Mouse (Mus musculus) embryo, embryonic 11.5 days (tissue): ENCODE results near the gene Rtn4rl1.

Source experiments
- DNase-seq: peaks from one replicate; pipeline ENCODE4 v3.0.0-alpha.2; 2012; ENCODE audit warnings: low read depth, low spot score

The Rtn4rl1 gene

DNA sequence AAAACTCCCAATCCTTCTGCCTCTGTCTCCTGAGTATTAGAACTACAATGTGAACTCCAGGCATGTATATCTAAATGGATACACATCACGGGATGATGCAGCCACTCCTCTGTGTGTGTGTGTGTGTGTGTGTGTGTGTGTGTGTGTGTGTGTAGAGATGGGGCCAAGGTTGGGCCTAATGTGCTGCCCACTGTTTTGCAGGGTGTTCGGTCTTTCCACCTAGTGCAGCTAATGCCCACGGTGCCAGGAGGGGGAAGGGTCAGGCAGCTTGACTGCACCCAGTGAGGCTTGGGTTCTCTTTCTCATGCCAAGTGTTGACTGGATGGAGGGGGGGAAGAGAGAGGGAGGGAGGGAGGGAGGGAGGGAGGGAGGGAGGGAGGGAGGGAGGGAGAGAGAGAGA, 19.3 kb downstream of the Rtn4rl1 start:
- no peak for DNase-seq

DNA sequence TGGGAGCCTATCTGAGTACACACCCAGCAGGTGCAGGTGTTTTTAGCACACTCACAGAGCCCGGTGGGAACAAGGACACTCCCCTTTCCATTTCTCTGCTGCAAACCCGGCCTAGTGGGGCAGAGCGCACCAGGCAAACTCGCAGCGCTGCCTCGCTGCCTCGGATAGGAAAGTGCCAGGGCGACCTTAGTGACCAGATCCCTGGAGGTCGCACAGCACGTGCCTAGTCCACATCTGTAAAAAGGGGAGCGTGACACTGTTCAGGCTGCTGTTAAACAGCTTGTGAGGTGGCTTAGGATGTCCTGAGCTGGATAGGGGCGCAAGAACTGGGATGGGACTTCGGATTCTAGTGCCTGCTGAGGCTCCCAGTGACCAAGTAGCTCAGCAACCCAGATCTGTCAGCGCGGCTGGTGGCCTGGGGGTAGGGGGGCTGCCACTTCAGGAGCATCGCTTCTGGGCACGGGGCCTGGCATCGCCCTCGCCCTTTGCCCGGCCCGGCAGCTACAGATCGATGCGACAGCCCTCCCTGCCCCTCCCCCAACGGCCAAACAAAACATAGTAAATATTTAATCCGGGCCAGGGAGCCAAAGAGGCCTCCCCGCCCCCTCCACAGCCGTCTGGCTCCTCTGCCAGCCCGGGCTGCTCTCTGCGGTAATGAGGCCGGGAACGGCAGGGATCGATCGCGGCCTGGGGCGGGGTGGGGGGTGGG, 19.9 kb downstream of the Rtn4rl1 start:
- DNase-seq: no peak

GRCm38 (mm10) chr11:75214081-75214950, 20.7 kb downstream of the Rtn4rl1 start:
- no peak for DNase-seq

GRCm38 (mm10) chr11:75220115-75220514, 26.5 kb downstream of the Rtn4rl1 start:
- DNase-seq: no peak

DNA sequence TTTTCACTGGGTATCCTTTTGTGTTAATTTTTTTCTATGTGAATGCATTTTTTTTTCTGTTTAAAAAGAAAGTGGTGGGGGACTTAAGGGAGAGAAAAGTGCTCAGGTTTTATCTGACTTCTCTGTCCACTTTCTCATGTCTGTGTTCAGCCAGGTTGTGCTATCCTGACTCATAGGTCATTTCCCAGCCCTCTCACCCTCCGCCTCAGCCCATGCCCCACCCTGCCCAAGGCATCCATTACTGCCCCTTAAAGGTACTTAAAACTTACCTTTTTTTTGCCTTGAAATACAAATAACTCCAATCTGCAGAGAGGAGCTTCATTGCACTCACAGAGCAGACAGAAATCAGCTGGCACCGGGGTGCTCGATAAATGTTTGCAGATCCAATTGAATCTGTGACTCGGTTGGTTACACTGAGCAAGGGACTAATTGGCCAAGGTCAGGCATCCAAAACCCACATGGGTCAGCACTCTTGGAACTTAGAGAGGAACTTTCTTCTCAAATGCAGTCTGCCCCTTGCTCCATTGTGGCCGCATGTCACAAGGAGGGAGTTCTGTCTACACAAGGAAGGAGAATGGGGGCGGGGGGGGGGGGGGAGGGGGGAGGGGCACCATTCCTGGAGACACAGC, 27.0 kb downstream of the Rtn4rl1 start:
- DNase-seq: no peak

DNA sequence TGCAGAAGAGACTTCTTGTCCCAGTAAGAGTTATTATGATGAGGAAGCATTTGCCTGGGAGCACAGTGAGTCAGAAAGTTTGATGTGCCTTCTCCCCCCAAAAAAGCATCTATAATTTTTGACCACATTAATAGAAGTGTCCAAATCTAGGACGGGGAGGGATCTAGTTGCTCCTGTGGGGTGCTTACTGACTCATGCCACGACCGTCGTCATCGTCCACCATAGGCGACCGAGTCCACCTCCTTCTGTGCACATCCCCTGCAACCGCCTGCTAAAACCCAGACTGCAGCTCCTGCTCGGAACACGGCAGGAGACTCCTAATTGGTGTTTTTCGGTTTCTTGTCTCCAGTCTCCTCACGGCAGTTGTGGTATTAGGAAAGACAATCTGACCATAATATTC, 30.5 kb downstream of the Rtn4rl1 start:
- no peak for DNase-seq

DNA sequence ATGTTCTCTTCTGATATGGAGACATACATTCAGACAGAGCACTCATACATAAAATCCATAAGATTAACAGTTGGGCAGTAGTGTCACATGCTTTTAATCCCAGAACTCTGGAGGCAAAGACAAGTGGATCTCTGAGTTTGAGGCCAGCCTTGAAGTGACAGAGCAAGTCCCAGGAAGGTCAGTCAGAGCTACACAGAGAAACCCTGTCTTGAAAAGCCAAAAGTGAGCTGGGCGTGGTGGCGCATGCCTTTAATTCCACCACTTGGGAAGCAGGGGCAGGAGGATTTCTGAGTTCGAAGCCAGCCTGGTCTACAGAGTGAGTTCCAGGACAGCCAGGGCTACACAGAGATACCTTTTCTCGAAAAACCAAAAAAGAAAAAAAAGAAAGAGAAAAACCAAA, 31.3 kb downstream of the Rtn4rl1 start:
- no peak for DNase-seq

DNA sequence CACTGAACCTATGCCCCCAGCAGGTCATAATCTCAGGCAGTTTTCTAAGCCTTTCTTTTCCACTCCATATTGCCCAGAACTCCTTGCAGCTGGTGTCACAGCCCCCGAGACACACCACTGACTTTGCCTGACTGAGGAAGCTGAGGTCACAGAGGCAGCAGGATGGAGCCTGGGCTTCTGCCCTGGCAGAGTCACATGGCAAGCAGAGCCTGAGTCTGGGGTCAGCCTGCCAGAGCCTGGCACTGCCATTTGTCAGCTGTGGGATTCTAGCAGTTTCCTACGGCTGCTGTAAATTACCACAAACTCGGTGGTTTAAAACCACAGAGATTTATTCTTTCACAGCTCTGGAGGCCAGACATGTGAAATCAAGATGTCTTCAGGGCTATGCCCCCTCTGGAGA, 34.0 kb downstream of the Rtn4rl1 start:
- DNase-seq: no peak

DNA sequence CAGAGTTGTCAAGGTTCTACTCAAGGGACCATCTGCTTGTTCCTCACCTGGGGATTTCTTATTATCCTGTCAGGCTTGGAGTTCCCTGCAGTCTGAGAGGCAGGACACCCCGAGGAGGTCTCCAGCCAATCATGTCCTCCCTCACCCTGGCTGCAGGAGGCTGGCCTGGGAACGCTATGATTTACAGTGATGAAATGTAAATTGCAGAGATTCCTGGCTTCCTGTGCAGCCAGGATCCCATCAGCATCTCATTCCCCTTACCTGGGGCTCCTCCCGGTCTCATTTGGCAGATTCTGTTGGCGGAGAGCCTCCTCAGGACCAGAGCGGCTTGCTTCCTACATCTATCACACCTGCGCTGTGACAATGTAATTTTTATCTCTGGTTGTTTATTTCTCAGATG, 35.7 kb downstream of the Rtn4rl1 start:
- no peak for DNase-seq

- no peak for DNase-seq
Measured at GRCm38 (mm10) chr11:75230272-75230760, 36.7 kb downstream of the Rtn4rl1 start.

- no peak for DNase-seq
Measured at GRCm38 (mm10) chr11:75231756-75232155, 38.2 kb downstream of the Rtn4rl1 start.

- no peak for DNase-seq
Measured at GRCm38 (mm10) chr11:75232434-75232833, 38.9 kb downstream of the Rtn4rl1 start.

DNA sequence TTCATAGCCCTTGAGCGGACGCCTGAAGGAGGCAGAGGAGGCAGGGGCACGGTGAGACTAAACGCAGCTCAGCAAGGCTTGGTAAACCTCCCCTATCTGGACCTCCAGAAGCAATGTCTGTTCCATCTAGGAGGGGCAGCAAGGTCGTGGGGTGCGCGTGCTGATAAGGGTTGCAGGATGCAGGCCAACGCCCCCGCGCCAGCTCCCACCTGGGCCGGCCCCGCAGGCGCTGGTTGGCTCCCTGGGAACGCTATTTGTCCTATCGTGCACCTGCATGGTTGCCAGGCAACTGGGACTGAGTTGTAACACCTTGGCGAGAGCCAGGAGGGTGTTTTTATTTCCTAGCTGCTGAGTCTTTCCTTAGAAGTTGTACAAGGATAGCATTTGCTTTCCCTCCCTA, 41.2 kb downstream of the Rtn4rl1 start:
- no peak for DNase-seq

DNA sequence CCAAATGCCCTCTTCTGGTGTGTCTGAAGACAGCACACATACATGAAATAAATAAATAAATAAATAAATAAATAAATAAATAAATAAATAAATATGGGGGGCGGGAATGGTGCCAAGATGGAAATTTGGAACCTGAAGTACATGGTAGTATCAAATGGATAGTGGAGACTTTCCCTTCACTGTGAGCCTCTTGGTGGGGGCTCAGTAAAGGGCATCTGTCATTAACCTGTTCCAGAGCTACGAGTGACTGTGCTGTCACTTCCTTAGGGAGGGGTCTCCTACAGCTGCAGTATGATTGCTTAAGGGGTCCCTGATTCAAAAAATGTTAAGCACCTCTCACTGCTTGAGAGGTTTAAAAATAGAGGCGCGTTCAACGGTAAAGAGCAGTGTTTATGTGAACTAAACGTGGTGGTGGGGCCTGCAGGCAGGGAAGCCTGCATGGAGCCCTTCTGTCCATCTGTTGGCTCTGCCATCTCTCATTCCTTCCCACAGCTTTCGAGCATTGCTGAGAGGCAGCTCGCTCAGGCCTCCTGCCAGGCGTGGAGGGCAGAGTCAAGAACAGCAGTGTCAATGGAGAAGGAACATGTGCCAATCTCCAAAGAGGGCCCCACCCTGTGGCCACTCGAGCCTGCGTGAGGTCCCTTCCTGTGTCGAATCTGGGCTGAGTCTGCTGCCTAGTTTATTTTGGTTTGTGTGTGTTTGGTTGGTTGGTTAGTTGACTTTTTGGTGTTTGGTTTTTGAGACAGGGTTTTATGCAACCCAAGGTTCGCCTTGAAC, 46.8 kb downstream of the Rtn4rl1 start:
- DNase-seq: no peak

DNA sequence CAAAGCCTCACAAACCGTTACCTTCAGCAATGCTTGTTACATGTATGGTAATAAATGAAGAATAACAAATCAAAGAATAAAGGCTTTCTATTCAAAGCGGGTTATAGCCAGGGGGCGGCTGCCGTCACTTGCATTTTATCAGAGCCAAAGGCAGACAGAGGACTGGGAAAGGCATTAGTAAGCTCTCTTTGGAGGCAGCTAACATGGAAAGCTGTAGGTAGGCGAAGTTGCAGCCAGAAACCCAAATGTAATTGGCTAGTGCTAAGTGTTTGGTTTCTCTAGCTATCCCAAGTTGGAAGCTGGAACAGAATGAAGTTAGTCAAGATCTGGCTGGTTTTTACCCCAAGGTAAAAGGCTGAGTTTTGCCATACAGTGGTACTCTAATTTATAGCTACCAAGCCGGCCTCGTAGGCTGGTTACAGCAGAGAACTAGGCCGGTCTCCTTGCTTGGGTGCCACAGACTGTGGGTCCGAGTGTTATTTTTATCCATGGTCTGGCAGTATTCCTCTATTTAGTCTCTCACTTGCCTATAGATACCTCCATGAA, 49.2 kb downstream of the Rtn4rl1 start:
- DNase-seq: no peak

DNA sequence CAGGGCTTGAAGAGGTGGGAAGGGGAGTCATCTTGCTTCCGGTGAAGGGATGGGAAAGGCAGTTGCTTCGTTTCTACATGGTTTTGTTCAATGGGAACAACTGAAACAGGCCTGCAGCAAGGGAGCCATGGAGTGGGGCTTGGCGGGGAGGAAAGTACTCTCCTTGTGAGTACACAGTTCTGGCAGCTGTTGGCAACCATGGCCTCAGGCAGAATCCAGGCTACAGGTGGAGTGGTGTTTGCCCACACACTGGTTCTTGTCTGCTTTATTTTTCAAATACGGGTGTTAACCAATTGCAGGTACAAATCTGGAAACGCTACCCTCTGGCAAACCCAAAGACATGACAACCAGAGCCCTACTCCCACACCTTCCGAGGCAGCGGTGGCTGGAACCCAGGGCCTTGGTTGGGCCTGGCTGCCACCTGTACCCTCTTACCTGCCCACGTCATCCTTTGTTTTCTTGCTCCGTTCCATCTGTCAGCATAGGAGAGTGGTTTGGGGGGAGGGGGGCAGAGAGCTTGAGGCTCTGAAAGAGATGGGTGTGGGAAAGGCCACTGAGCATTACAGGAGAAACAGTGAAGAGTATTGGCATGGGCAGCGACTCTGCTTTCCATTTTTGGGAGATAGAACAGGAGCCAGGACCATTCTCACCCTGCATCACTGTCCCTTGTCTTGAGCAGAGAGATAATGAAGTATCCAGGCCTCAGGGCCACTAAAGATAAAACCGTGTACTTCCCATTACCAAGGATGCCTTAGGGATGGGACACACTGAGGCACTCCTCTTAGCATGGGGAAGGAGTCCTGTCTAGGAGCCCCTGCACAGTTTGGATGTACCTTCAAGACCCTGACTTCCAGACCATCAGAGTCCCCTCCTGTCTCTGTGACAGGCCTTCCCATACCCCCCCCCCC, 51.0 kb downstream of the Rtn4rl1 start:
- DNase-seq: no peak

DNA sequence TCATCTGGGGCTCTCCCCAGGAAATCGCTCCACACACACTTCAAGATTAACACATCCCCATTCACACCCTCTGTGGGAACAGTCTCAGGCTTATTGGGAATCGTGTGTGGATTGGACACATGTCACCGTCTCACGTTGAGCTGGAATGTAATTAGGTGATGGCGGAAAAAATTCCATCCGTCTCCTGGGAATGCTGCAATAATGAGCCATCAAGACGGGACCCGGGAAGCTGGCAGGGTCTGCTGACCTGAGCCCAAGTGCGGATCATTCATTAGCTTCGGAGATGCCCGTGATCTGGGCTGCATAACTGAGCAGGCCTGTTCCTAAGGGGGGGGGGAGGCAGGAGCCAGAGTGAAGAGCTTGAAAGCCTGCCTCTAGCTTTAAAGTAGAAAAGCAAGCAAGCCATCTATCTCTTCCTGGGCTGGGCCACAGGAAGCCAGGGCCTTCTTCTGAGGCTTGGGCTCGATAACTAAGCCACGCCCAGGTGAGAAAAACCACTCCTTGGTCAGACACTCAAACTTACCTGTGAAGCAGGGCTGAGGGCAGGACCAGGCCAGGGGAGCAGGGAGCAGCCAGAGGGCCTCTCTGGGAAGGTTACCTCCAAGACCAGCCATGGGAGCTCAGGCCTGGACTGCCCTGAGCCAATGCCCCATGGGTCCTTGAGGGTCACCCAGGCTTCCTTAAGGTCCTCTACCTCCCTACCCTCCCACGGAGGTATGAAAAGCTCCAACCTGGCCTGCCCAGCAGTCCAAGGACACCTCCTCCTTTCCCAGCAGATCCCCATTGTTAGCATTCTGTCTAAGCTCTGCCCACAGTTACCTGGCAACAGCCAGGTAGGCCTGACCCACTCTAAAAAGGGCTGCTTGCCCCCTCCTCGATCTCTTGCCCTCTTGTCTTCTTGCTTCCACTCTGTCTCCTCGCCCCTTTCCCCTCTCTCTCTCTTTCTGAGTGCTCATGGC, 52.1 kb downstream of the Rtn4rl1 start:
- no peak for DNase-seq

DNA sequence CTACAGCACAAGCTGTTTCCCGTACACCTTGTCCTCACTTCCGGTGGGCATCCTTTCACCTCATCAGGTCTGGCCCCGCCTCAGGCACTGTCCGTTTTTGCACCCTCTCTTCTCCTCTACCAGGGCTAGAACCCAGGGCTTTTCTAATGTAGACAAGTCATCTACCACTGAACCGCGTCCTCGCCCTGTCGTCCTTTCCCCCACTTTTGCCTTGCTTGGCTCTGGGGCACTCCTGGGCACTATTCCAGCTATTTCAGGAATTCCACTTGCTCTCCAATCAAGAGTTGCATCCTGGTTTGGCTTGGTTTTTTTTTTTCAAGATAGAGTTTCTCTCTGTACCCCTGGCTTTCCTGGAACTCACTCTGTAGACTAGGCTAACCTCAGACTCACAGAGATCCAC, 53.0 kb downstream of the Rtn4rl1 start:
- DNase-seq: no peak

DNA sequence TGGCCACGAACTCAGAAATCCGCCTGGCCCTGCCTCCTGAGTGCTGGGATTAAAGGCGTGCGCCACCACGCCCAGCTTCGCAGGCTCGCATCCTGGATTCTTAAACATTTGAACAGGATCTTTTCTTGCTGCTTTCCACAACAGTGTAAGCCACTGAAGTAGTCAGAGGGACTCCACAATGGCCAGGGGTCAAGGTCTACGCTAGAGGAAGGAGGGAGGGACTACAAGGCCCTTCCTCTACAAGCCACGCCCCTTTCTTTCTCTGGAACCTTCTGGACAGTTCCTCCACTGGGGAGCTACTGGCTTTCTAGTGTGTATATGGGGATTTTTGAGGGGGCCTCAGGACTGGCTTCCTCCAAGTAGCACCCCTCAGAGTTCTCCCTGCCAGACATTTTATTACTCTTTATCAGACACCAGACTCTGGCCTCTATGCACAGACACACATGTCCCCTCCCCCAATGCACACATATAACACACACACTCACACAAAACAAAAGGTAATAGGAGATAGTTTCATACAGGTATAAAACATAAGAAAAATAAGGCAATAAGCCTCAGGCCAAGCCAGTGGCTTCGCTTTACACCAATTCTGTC, 53.7 kb downstream of the Rtn4rl1 start:
- no peak for DNase-seq
